8 mouse cellular contexts compared by ENCODE assay signal in genomic region chr2:66961808-66962519, GRCm38 (mm10).
DNase-seq lines count a peak whose midpoint lies in the region.

No protein-coding gene starts in this region.

- peak; percentile 3 for DNase-seq in urinary bladder, postnatal 25 days (ENCODE audit: low spot score)
- no peak for DNase-seq in urinary bladder, adult 18-20 months (ENCODE audit: low spot score in 2 of 2)
- peak; percentile 9 for DNase-seq in cerebellum, adult 8-10 months
- peak; percentile 11 to 76 for DNase-seq in frontal cortex, adult 2 months (ENCODE audit: extremely low spot score in 1 of 2, low spot score in 1 of 2)
- peak; percentile 11 for DNase-seq in layer of hippocampus, adult 9-10 months (ENCODE audit: low spot score)
- DNase-seq in mesoderm, embryonic 11.5 days (ENCODE audit: low read depth, low spot score), result peak; percentile 62
- peak; percentile 37 for DNase-seq in testis, postnatal 10 days (ENCODE audit: low spot score)
- no peak for DNase-seq in thymus, postnatal 36 days

Comparison
In these comparisons a context has a peak if more than half of its experiments do, and no peak if none do; other contexts are left out.
1. DNase-seq: peak in urinary bladder, postnatal 25 days (single experiment), cerebellum, adult 8-10 months (single experiment), frontal cortex, adult 2 months (2 of 2), layer of hippocampus, adult 9-10 months (single experiment), mesoderm, embryonic 11.5 days (single experiment) and testis, postnatal 10 days (single experiment); none in urinary bladder, adult 18-20 months (0 of 2) and thymus, postnatal 36 days (0 of 2).